Comparison of ENCODE assay signal across 8 mouse cellular contexts in the genomic region with DNA sequence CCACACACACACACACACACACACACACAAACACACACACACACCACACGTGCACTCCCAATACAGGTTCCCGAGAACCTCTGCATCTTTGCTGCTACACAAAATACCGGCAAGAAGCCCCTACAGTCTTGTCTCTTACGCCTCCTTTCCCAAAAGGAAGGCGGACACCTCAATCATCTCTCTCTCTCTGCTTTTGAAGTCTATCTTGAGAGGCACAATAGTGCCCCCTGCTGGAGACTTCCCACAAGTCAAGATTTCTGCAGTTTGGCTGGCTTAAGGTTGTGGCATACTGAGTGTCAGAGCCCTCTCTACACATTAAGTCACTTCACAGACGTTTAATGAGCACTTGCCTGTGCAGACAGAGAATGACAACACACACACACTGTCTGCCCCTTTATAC. TPM values are rescaled to one million over a fixed set of nuclear protein-coding genes. Genes with fewer than 3 reads are reported as not detected.
DNase-seq lines count a peak whose midpoint lies in the region; ATAC-seq lines count a peak whose summit lies in the region.

No protein-coding gene starts in this region.

- ATAC-seq in kidney, embryonic 15.5 days (replicated peaks; ENCODE audit: low FRiP score), result no peak; the same call in 1 of the 2 replicates
- 0 out of 2 replicates have a peak, but pooled peaks have one; percentile 16 for ATAC-seq in intestine, embryonic 16.5 days
- peak; percentile 54; the same call in 1 of the 2 replicates for ATAC-seq in midbrain, embryonic 16.5 days

- H3K4me2 ChIP-seq in kidney, embryonic 15.5 days, result no peak overlapping the region
- no peak overlapping the region for H3K4me2 ChIP-seq in intestine, embryonic 16.5 days (ENCODE audit: low read depth, low read length)
- H3K4me2 ChIP-seq in midbrain, embryonic 16.5 days (ENCODE audit: low read length), result peak overlapping the region; percentile 30; the same call in 1 of the 2 replicates

- H3K9ac ChIP-seq in kidney, embryonic 15.5 days, result no peak overlapping the region
- no peak overlapping the region for H3K9ac ChIP-seq in intestine, embryonic 16.5 days (ENCODE audit: low read depth, low read length)
- H3K9ac ChIP-seq in midbrain, embryonic 16.5 days (ENCODE audit: low read depth, low read length), result no peak overlapping the region

- intact Hi-C loops in gastrocnemius, postnatal 14 days (cut with DNase I; ENCODE audit: low total_unique reads), result loop anchor here (2.0 kb wide), 1 partner anchor 80 kb away; a partner anchor contains a TSS

- peak; percentile 89 for DNase-seq in kidney, adult 18-20 months
- peak; percentile 77 for DNase-seq in embryo, embryonic 10 days (ENCODE audit: low spot score)
- peak; percentile 76 for DNase-seq in gastrocnemius, postnatal 14 days
- DNase-seq in limb, embryonic 10.5 days (ENCODE audit: low spot score), result peak; percentile 83
- peak; percentile 78 to 91 for DNase-seq in spleen, postnatal 4 days (ENCODE audit: low spot score in 2 of 2)

- 10% methylated on average over 6 of the region's 6 CpGs for WGBS in kidney, embryonic 15.5 days
- WGBS in intestine, embryonic 16.5 days, result 13% methylated on average over 6 of the region's 6 CpGs
- WGBS in limb, embryonic 10.5 days, result 10% methylated on average over 6 of the region's 6 CpGs
- 7% methylated on average over 6 of the region's 6 CpGs for WGBS in midbrain, embryonic 16.5 days

- H3K36me3 ChIP-seq in kidney, embryonic 15.5 days, result 0 out of 2 replicates have a peak, but pooled peaks cover 6% of the 10 kb centered on the region
- no peaks in the 10 kb centered on the region for H3K36me3 ChIP-seq in intestine, embryonic 16.5 days (ENCODE audit: control insufficient read depth, insufficient read depth, low read length)
- peaks cover 12% of the 10 kb centered on the region for H3K36me3 ChIP-seq in limb, embryonic 10.5 days
- H3K36me3 ChIP-seq in midbrain, embryonic 16.5 days (ENCODE audit: control insufficient read depth, insufficient read depth, low read length), result no peaks in the 10 kb centered on the region

- H3K4me3 ChIP-seq in kidney, embryonic 15.5 days (replicated peaks), result no peak overlapping the region
- no peak overlapping the region for H3K4me3 ChIP-seq in intestine, embryonic 16.5 days (ENCODE audit: low read length)
- no peak overlapping the region for H3K4me3 ChIP-seq in limb, embryonic 10.5 days
- no peak overlapping the region for H3K4me3 ChIP-seq in midbrain, embryonic 16.5 days (ENCODE audit: low read depth, low read length)

- H3K9me3 ChIP-seq in kidney, embryonic 15.5 days (replicated peaks), result no peaks in the 10 kb centered on the region
- H3K9me3 ChIP-seq in intestine, embryonic 16.5 days (ENCODE audit: control insufficient read depth, low read length), result no peaks in the 10 kb centered on the region; the same call in 1 of the 2 replicates
- H3K9me3 ChIP-seq in limb, embryonic 10.5 days (replicated peaks), result no peaks in the 10 kb centered on the region
- H3K9me3 ChIP-seq in midbrain, embryonic 16.5 days (replicated peaks; ENCODE audit: control insufficient read depth, low read length, poor library complexity, severe bottlenecking), result no peaks in the 10 kb centered on the region

- no peak overlapping the region for H3K27ac ChIP-seq in kidney, embryonic 15.5 days
- H3K27ac ChIP-seq in intestine, embryonic 16.5 days (ENCODE audit: low read length), result no peak overlapping the region
- no peak overlapping the region for H3K27ac ChIP-seq in limb, embryonic 10.5 days
- no peak overlapping the region for H3K27ac ChIP-seq in midbrain, embryonic 16.5 days (ENCODE audit: low read length)

- H3K27me3 ChIP-seq in kidney, embryonic 15.5 days, result 0 out of 2 replicates have a peak, but pooled peaks cover 3% of the 10 kb centered on the region
- no peaks in the 10 kb centered on the region for H3K27me3 ChIP-seq in intestine, embryonic 16.5 days (replicated peaks; ENCODE audit: control insufficient read depth, insufficient read depth, low read length)
- H3K27me3 ChIP-seq in limb, embryonic 10.5 days (ENCODE audit: low read depth, poor library complexity, severe bottlenecking), result no peaks in the 10 kb centered on the region
- H3K27me3 ChIP-seq in midbrain, embryonic 16.5 days (ENCODE audit: control insufficient read depth, insufficient read depth, low read depth, low read length), result no peaks in the 10 kb centered on the region

- peaks cover 15% of the 10 kb centered on the region; the same call in 1 of the 2 replicates for H3K4me1 ChIP-seq in kidney, embryonic 15.5 days
- no peaks in the 10 kb centered on the region; the same call in 1 of the 2 replicates for H3K4me1 ChIP-seq in intestine, embryonic 16.5 days (ENCODE audit: control insufficient read depth, insufficient read depth, low read length)
- H3K4me1 ChIP-seq in limb, embryonic 10.5 days, result no peaks in the 10 kb centered on the region
- peaks cover 3% of the 10 kb centered on the region; the same call in 1 of the 2 replicates for H3K4me1 ChIP-seq in midbrain, embryonic 16.5 days (ENCODE audit: control insufficient read depth, insufficient read depth, low read length)

RNA-seq across cellular contexts. Expression of a gene that starts 9.0 kb away (rescaled TPM):
- polyA plus RNA-seq in kidney, embryonic 15.5 days (2015; fragmentation: Nextera tagmentation; extraction: Ambion mirVana), result 7.9 and 9.0 TPM in 2 replicates
- 1 to 10 TPM; 7.6 to 9.1 TPM for total RNA-seq in gastrocnemius, postnatal 14 days (2021)
- polyA plus RNA-seq in intestine, embryonic 16.5 days (2015; fragmentation: Nextera tagmentation; extraction: Ambion mirVana), result 5.5 and 6.5 TPM in 2 replicates
- 5.6 and 7.0 TPM in 2 replicates for polyA plus RNA-seq in limb, embryonic 10.5 days (2016; fragmentation: Nextera tagmentation; extraction: Ambion mirVana)
- 1.8 and 2.5 TPM in 2 replicates for polyA plus RNA-seq in midbrain, embryonic 16.5 days (2015; fragmentation: Nextera tagmentation; extraction: Ambion mirVana)

RNA-seq across cellular contexts. Expression of a gene that starts 35.0 kb away (rescaled TPM):
- 0.45 and 0.48 TPM in 2 replicates for polyA plus RNA-seq in kidney, embryonic 15.5 days (2015; fragmentation: Nextera tagmentation; extraction: Ambion mirVana)
- total RNA-seq in gastrocnemius, postnatal 14 days (2021), result 1 to 10 TPM; 1.2 to 1.9 TPM
- polyA plus RNA-seq in intestine, embryonic 16.5 days (2015; fragmentation: Nextera tagmentation; extraction: Ambion mirVana), result 0.24 and 0.29 TPM in 2 replicates
- 0.36 and 0.39 TPM in 2 replicates for polyA plus RNA-seq in limb, embryonic 10.5 days (2016; fragmentation: Nextera tagmentation; extraction: Ambion mirVana)
- 0.25 and 0.41 TPM in 2 replicates for polyA plus RNA-seq in midbrain, embryonic 16.5 days (2015; fragmentation: Nextera tagmentation; extraction: Ambion mirVana)

RNA-seq across cellular contexts. Expression of a gene that starts 42.1 kb away (rescaled TPM):
- 0.09 TPM in 1 of 2 replicates, not detected in the other for polyA plus RNA-seq in kidney, embryonic 15.5 days (2015; fragmentation: Nextera tagmentation; extraction: Ambion mirVana)
- not detected for total RNA-seq in gastrocnemius, postnatal 14 days (2021)
- polyA plus RNA-seq in intestine, embryonic 16.5 days (2015; fragmentation: Nextera tagmentation; extraction: Ambion mirVana), result 5.6 and 6.1 TPM in 2 replicates
- polyA plus RNA-seq in limb, embryonic 10.5 days (2016; fragmentation: Nextera tagmentation; extraction: Ambion mirVana), result not detected in 2 replicates
- polyA plus RNA-seq in midbrain, embryonic 16.5 days (2015; fragmentation: Nextera tagmentation; extraction: Ambion mirVana), result not detected in 2 replicates
